Mouse (Mus musculus) lung, postnatal 0 days (tissue): Measurements from ENCODE around the gene Abcb9.

Source experiments
- CTCF ChIP-seq: IDR thresholded peaks from 2 replicates; pipeline ENCODE4 v1.5.1; 2016; ENCODE audit warnings: antibody characterized with exemption, mild to moderate bottlenecking
- EP300 ChIP-seq: IDR thresholded peaks from 2 replicates; pipeline ENCODE4 v1.6.1; 2016; ENCODE audit warnings: antibody characterized with exemption, mild to moderate bottlenecking, control low read depth

GRCm38 (mm10) chr5:124075716-124076115 lies 19.9 kb downstream of the Abcb9 start:
- TF ChIP-seq CTCF (no peak), EP300 (no peak)
